Mouse (Mus musculus) gastrocnemius, adult 18-20 months (tissue): ENCODE results near the gene Gp1bb. TPM values are rescaled to one million over a fixed set of nuclear protein-coding genes. Genes with fewer than 3 reads are reported as not detected.

Experiments
- DNase-seq: peaks from one replicate; pipeline ENCODE4 v3.0.0; 2021; ENCODE audit warnings: low spot score
- total RNA-seq, 2 experiments: library from RNA; stranded (reverse); gene quantifications; 2 replicates each; pipeline ENCODE4 v1.2.3; 2021

The Gp1bb gene
- total RNA-seq, 2 experiments from 2014 or later = not detected

GRCm38 (mm10) chr16:18581623-18582205, 40.5 kb downstream of the Gp1bb start:
- DNase-seq = no peak

DNA sequence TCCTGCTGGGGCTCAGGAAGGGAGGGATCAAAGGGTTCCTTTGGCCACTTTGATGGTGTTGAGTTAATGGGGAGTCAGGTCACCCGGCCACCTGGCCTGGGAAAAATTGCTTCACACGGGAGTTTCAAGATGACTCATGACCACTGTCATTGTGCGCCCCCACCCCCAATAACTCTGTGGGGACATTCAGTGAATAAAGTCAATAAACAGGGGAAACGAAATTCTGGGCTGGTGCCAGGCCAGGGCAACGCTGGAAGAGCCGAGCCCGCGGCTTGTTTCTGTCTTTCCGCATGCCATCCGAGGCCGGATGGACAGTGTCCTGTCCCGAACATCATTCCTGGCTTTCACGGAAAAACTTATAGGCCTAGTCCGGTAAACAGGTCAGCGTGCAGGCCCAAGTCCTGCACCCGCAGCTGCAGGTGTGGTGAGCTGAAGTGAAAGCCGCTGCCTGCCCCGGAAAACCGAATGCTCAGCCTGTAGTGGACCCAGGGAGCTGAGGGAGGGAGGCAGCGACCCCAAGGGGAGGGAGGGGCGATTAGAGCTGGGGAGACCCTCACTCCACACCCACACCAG, 41.1 kb downstream of the Gp1bb start:
- DNase-seq = no peak

GRCm38 (mm10) chr16:18580389-18580788, 41.8 kb downstream of the Gp1bb start:
- no peak for DNase-seq

GRCm38 (mm10) chr16:18577599-18578160, 44.5 kb downstream of the Gp1bb start:
- no peak for DNase-seq

- no peak for DNase-seq
Measured at GRCm38 (mm10) chr16:18577071-18577470, 45.1 kb downstream of the Gp1bb start.

DNA sequence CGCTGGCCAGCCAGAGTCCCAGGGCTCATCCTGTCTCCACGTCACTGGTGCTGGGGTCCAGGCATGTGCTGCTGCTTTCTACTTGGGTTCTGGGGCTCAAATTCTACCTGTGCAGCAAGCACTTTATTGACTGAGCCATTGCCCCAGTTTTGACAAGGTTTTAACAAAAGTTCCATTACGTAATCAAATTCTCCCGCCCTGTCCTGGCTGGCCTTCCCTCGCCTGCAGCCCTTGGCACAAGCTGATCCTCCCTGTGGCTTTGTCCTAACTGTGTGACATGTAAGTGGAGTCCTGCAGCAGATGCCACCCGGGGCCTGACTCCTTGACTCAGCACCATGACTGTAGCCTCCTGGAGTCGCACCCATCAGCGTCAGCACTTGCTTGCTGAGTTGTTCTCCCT, 48.0 kb downstream of the Gp1bb start:
- no peak for DNase-seq

Other genes with a start within 250 kb of the Gp1bb start
- gene Txnrd2, start 196.0 kb downstream of the Gp1bb start, total RNA-seq = 10 to 100 TPM; 19.8 to 20.8 TPM
- 10 to 100 TPM; 37.3 to 41.0 TPM for gene Comt, start 195.6 kb downstream of the Gp1bb start, total RNA-seq
- 1 to 10 TPM; 3.2 to 5.0 TPM for gene Gnb1l, start 123.7 kb downstream of the Gp1bb start, total RNA-seq
- 1 to 10 TPM; 3.0 to 3.2 TPM for gene Rtl10, start 123.5 kb downstream of the Gp1bb start, total RNA-seq
- gene Tbx1, start 31.7 kb downstream of the Gp1bb start, total RNA-seq = 10 to 100 TPM in 1 of 2 experiments, 1 to 10 TPM in 1; 9.3 to 20.9 TPM
- gene Gm49601, start 4.0 kb upstream of the Gp1bb start, total RNA-seq = under 1 TPM in 1 of 2 experiments, not detected in 1; 0.47 TPM
- 1 to 10 TPM; 2.4 to 4.4 TPM for gene Sept5, start 7.6 kb upstream of the Gp1bb start, total RNA-seq
- 1 to 10 TPM; 3.3 to 9.9 TPM for gene Cldn5, start 154.4 kb upstream of the Gp1bb start, total RNA-seq
- 10 to 100 TPM; 37.7 to 46.0 TPM for gene Ufd1, start 189.4 kb upstream of the Gp1bb start, total RNA-seq
- 1 to 10 TPM; 1.8 to 3.4 TPM for gene Cdc45, start 189.6 kb upstream of the Gp1bb start, total RNA-seq
- gene 2510002D24Rik, start 214.2 kb upstream of the Gp1bb start, total RNA-seq = 10 to 100 TPM; 20.1 to 21.4 TPM
- 1 to 10 TPM in 1 of 2 experiments, under 1 TPM in 1; 0.38 to 1.7 TPM for gene Gm28539, start 214.2 kb upstream of the Gp1bb start, total RNA-seq